Mouse (Mus musculus) intestine, postnatal 0 days (tissue): ENCODE measurements at regions not wholly inside any gene's neighbourhood (a gene's known extent, or its start where the extent isn't known, plus 50 kb on each side); places are given as distances from the start of the nearest gene placed in this dataset.

Source experiments
- ATAC-seq: fragments of 200-750 bp; cut with Nextera tagmentation; 2 replicates; pipeline ENCODE4 v1.8.0; 2017; ENCODE audit warnings: mild to moderate bottlenecking, moderate TSS enrichment, moderate library complexity
- H3K27ac ChIP-seq: fragments of 300-500 bp; sonication (generic); 2 replicates; pipeline ENCODE4 v1.5.1; 2014; ENCODE audit warnings: mild to moderate bottlenecking, low read depth, low read length, moderate library complexity
- H3K27me3 ChIP-seq: fragments of 300-500 bp; sonication (generic); replicated peaks from 2 replicates; pipeline ENCODE4 v1.6.1; 2014; ENCODE audit warnings: low read length, mixed read lengths; ENCODE audit not compliant: control insufficient read depth, insufficient read depth
- H3K36me3 ChIP-seq: fragments of 300-500 bp; sonication (generic); 2 replicates; pipeline ENCODE4 v1.6.1; 2014; ENCODE audit warnings: mild to moderate bottlenecking, moderate library complexity; ENCODE audit not compliant: control insufficient read depth, insufficient read depth
- H3K4me1 ChIP-seq: fragments of 300-500 bp; sonication (generic); replicated peaks from 2 replicates; pipeline ENCODE4 v1.6.1; 2014; ENCODE audit warnings: antibody characterized with exemption, low read length, mixed read lengths; ENCODE audit not compliant: control insufficient read depth, insufficient read depth
- H3K4me2 ChIP-seq: fragments of 300-500 bp; sonication (generic); replicated peaks from 2 replicates; pipeline ENCODE4 v1.6.1; 2014; ENCODE audit warnings: low read depth, mild to moderate bottlenecking, moderate library complexity
- H3K4me3 ChIP-seq: fragments of 300-500 bp; sonication (generic); 2 replicates; pipeline ENCODE4 v1.5.1; 2014; ENCODE audit warnings: low read depth, low read length
- H3K9ac ChIP-seq: fragments of 300-500 bp; sonication (generic); 2 replicates; pipeline ENCODE4 v1.6.1; 2014; ENCODE audit warnings: mild to moderate bottlenecking, low read depth, low read length
- H3K9me3 ChIP-seq: fragments of 300-500 bp; sonication (generic); 2 replicates; pipeline ENCODE4 v1.6.1; 2016; ENCODE audit warnings: mixed run types; ENCODE audit not compliant: control insufficient read depth
- CTCF ChIP-seq: sonication (generic); IDR thresholded peaks from 2 replicates; pipeline ENCODE4 v1.5.1; 2016; ENCODE audit warnings: low read depth, mild to moderate bottlenecking, control low read depth, antibody characterized with exemption, moderate library complexity
- WGBS: fragments of 180-500 bp; shearing (Covaris S2); extraction: QIAGEN DNeasy Blood & Tissue Kit; methylation state at CpG from one replicate; pipeline ENCODE4 v1.1.7; 2014; 5-methylcytosine and 5-hydroxymethylcytosine counted together

- WGBS = 70% methylated on average over 6 of the region's 6 CpGs
- no peaks in the 10 kb centered on the region for H3K4me1 ChIP-seq
- no peak for TF ChIP-seq CTCF
- no peaks in the 10 kb centered on the region for H3K9me3 ChIP-seq
- no peaks in the 10 kb centered on the region for H3K36me3 ChIP-seq
- no peak overlapping the region for H3K9ac ChIP-seq
- no peaks in the 10 kb centered on the region for H3K27me3 ChIP-seq
- no peak overlapping the region for H3K4me2 ChIP-seq
- no peak for ATAC-seq
- H3K4me3 ChIP-seq = no peak overlapping the region
- H3K27ac ChIP-seq = no peak overlapping the region
These were observed 382.2 kb downstream of the Dnajb9 start for GRCm38 (mm10) chr12:43827901-43828300.

GRCm38 (mm10) chr12:43827296-43827695 is 382.8 kb downstream of the Dnajb9 start:
- Histone ChIP-seq H3K36me3 (no peaks in the 10 kb centered on the region), H3K4me3 (no peak overlapping the region), H3K4me1 (no peaks in the 10 kb centered on the region), H3K9ac (no peak overlapping the region), H3K27ac (no peak overlapping the region), H3K4me2 (no peak overlapping the region), H3K27me3 (no peaks in the 10 kb centered on the region), H3K9me3 (no peaks in the 10 kb centered on the region)
- TF ChIP-seq CTCF = no peak
- 29% methylated on average over 3 of the region's 3 CpGs for WGBS
- ATAC-seq = no peak

- 13% methylated on average over 3 of the region's 3 CpGs for WGBS
- H3K36me3 ChIP-seq = no peaks in the 10 kb centered on the region
- ATAC-seq = no peak
- H3K4me2 ChIP-seq = no peak overlapping the region
- TF ChIP-seq CTCF = peak; percentile 60
- no peaks in the 10 kb centered on the region for H3K4me1 ChIP-seq
- no peaks in the 10 kb centered on the region for H3K9me3 ChIP-seq
- no peak overlapping the region for H3K4me3 ChIP-seq
- H3K27ac ChIP-seq = no peak overlapping the region
- H3K27me3 ChIP-seq = no peaks in the 10 kb centered on the region
- no peak overlapping the region for H3K9ac ChIP-seq
These were observed 396.6 kb downstream of the Dnajb9 start for GRCm38 (mm10) chr12:43813559-43813958.

GRCm38 (mm10) chr12:43772766-43773165 is 437.4 kb downstream of the Dnajb9 start:
- Histone ChIP-seq H3K4me1 (no peaks in the 10 kb centered on the region), H3K4me3 (no peak overlapping the region), H3K4me2 (no peak overlapping the region), H3K27me3 (no peaks in the 10 kb centered on the region), H3K9ac (no peak overlapping the region), H3K9me3 (no peaks in the 10 kb centered on the region), H3K27ac (no peak overlapping the region), H3K36me3 (no peaks in the 10 kb centered on the region)
- ATAC-seq = no peak
- TF ChIP-seq CTCF = no peak
- WGBS = 91% methylated on average over 1 of the region's 1 CpGs

GRCm38 (mm10) chr12:43762151-43762550 is 448.0 kb downstream of the Dnajb9 start:
- H3K4me2 ChIP-seq = no peak overlapping the region
- 39% methylated on average over 1 of the region's 1 CpGs for WGBS

More at GRCm38 (mm10) chr12:43762151-43762550, 448.0 kb downstream of the Dnajb9 start:
- ATAC-seq = no peak
- Histone ChIP-seq H3K27me3 (no peaks in the 10 kb centered on the region), H3K4me1 (no peaks in the 10 kb centered on the region), H3K27ac (no peak overlapping the region), H3K9me3 (no peaks in the 10 kb centered on the region), H3K4me3 (no peak overlapping the region), H3K36me3 (no peaks in the 10 kb centered on the region), H3K9ac (no peak overlapping the region)
- TF ChIP-seq CTCF = no peak
